Mouse (Mus musculus) naive thymus-derived CD4-positive, alpha-beta T cell, adult 2 months (primary cell): ENCODE measurements around the gene 2210011C24Rik.

ENCODE experiments used
- DNase-seq: peaks from one replicate; pipeline ENCODE4 v3.0.0-alpha.2; 2011; ENCODE audit warnings: low read depth

Gene 2210011C24Rik

DNA sequence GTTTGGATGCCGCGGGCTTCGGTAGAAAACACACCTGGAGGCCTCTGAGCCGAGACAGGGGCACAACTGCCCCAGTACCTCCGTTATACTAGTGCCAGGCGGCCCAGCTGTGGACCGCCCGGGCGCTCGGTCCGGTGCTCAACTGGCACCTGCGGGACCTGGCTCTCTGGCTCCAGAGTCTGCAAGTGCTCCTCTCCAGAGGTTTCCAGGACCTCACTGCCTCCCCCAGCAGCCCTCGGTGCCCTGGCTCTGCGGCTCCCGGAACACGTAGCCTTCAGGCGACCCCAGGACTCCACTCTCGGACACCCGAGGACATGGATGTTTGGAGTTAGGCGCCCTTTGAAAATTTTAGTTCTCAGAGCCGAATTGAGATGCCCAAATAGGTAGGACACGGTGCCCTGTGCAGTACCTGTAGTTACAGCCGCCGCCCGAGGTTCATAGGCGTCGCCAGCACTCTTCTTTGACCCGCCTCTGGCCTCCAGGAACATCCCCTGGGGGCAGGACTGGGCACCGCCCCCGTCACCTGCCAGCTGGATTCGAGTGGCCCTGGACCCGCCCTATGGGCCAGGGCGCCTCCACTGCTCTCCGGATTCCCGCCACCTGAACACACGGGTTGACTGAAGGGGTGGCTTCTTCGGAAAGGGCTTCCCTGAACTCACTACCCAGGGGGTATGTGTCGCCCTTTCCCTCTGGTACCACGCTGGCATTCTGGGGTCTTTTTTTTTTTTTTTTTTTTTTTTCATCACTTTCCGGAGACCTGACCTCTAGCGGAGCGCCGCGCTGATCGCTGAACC, at the start of gene 2210011C24Rik:
Gene 2210011C24Rik (minus strand): TSS at position 467 of the 794 bp plus-strand sequence.
- peak; percentile 51 for DNase-seq

DNA sequence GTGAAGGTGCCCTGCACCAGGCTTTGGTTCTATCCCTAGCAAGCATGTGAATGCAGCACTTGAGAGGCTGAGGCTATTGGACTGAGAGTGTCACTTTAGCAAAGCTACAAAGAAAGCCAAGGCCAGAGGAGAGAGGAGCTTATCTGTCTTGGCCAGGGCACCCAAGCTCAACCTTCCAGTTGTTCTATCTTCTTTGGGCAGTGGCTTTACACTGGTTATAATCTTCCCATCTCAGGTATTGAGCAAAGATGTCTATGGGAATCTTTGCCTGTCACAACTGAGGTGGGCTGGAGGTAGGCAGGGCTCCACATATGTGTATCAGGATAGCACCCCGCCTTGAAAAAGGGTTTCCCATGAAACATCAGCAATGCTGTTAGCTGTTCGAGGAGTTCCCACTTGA, 48.3 kb upstream of the 2210011C24Rik start:
- peak; percentile 13 for DNase-seq

GRCm38 (mm10) chr8:84059226-84059625, 47.3 kb upstream of the 2210011C24Rik start:
- DNase-seq, result peak; percentile 37

DNA sequence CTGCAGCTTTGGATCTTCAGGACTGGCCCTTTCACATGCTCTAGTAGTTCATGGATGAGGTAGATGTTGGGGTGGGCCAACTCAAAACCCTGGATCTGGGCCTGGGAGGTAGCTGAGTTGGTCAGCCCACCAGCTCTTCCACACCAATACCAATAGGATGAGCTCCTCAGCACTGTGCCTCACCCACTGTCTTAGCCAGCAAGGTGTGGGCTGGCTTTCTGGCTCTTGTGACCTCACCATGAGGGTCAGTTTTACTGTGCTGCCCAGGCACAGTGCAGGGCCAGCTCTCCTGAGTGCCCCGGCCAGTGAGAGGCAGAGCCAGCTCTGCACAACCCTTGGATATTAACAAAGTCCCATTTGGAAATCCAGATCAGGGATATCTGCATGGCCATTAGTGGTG, 45.9 kb upstream of the 2210011C24Rik start:
- DNase-seq, result no peak

DNA sequence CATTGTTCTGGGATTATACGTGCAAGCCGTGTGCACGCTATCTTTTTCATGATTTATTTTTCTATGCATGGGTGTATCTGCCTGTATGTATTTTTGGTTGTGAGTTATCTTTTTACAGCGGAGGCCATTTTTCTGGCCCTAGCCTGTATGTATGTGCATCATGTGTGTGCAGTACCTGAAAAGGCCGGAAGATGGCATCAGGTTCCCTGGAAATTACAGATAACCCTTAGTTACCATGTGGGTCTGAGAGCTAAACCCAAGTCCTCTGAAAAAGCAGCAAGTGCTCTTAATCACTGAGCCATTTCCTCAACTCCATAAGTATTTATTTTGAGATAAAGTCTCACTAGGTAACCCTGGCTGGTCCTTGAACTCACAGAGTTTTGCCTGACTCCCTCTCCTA, 41.3 kb upstream of the 2210011C24Rik start:
- no peak for DNase-seq

DNA sequence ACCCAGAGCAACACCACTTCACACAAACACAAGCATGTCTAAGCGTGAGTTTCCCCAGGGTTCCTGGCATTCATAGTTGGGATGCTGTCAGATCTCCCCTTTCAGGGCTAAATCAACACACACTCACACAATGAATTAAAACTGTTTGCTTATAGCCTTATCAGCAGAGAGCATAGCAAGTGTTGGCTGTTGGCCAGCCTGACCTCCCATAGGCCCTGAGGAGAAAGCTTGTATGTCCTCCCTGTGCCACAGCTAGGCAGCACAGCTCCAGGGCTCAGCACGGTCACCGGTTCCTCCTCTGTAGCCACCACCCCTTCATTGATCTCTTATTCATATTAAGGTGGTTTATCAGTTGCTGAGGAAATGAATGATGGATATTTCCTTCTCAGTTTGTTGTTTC, 40.8 kb upstream of the 2210011C24Rik start:
- no peak for DNase-seq

DNA sequence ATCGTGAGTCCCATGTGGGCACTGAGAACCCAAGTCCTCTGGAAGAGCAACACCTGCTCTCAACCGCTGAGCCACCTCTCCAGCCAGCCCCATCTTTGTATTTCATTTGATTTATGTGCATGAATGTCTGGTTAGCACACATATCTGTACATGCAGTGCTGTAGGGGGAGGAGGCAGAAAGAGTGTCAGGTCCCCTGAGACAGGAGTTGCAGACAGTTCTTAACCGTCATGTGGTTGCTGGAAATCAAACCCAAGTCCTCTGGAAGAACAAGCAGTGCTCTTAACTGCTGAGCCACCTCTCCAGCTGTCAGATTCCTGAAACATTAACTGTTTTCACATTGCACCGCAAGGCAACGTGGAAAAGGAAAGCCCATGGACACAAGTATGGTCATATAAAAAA, 36.2 kb upstream of the 2210011C24Rik start:
- no peak for DNase-seq

GRCm38 (mm10) chr8:84046505-84046904, 34.5 kb upstream of the 2210011C24Rik start:
- DNase-seq, result no peak

GRCm38 (mm10) chr8:84044900-84045299, 32.9 kb upstream of the 2210011C24Rik start, which contains the start of gene Rln3:
TSS of gene Rln3 (minus strand) at chr8:84045000.
- DNase-seq, result no peak

GRCm38 (mm10) chr8:84044103-84044502, 32.1 kb upstream of the 2210011C24Rik start:
- DNase-seq, result no peak

DNA sequence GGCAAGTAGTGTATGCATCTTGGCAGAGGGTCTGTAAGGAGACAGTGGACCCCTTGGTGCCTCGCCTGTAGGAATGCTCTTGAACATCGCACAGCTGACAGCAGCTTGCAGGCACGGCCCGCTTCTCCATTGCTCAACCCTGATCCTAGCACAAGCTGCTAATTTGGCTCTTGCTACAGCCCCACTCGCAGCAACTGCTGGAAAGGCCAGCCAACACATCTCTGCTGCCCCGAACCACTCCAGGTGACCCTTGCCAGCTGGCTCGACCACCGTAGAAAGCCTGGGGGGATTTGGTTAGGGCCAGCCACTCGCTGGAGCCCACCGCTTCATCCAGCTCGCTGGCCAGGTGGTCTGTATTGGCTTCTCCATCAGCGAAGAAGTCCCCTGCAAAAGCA, 31.0 kb upstream of the 2210011C24Rik start:
- DNase-seq, result no peak

- peak; percentile 89 for DNase-seq
Measured at GRCm38 (mm10) chr8:84042066-84042947, 30.3 kb upstream of the 2210011C24Rik start, which contains the start of gene Il27ra. TSS of gene Il27ra (minus strand) at chr8:84042589.

- DNase-seq, result peak; percentile 91
Measured at GRCm38 (mm10) chr8:84039050-84039449, 27.1 kb upstream of the 2210011C24Rik start.

DNA sequence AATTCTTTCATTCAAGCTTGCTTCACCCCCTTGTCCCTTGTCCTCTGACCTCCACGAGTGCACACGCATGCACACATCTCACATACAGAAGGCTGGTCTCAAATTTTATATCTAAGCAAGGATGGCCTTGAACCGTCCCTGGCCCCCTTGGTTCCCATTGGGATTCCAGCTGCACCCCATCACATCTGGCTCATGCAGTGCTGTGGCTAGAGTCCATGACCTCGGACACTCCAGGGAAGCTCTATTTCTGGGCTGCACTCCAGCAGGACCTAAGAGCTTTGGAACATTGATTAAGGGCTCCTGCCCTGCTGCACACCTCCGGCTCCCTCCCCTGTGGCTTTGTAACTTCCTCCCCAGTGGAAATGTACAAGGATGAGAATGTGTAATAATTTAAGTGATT, 26.0 kb upstream of the 2210011C24Rik start:
- no peak for DNase-seq

- DNase-seq, result no peak
Measured at GRCm38 (mm10) chr8:84032777-84033176, 20.8 kb upstream of the 2210011C24Rik start.

DNA sequence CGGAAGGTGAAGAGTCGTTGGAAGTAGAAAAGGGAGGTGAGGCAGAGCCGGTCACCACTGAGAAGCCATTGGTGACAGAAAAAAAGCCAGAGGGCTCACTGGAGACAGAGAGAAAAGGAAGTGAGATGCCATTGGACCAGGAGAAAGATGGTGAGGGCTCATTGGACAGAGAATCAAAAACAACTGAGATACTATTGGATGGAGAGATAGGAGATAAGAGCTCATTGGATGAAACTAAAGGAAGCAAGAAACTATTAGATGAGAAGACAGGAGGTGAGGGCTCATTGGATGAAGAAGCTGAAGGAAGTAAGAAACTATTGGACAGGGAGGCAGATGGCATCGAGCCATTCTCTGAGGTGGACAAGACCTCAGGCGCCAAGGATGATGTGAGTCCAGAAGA, 17.3 kb upstream of the 2210011C24Rik start:
- no peak for DNase-seq

- peak; percentile 44 for DNase-seq
Measured at GRCm38 (mm10) chr8:84027449-84027848, 15.5 kb upstream of the 2210011C24Rik start.

GRCm38 (mm10) chr8:84025863-84026262, 13.9 kb upstream of the 2210011C24Rik start:
- peak; percentile 44 for DNase-seq

DNA sequence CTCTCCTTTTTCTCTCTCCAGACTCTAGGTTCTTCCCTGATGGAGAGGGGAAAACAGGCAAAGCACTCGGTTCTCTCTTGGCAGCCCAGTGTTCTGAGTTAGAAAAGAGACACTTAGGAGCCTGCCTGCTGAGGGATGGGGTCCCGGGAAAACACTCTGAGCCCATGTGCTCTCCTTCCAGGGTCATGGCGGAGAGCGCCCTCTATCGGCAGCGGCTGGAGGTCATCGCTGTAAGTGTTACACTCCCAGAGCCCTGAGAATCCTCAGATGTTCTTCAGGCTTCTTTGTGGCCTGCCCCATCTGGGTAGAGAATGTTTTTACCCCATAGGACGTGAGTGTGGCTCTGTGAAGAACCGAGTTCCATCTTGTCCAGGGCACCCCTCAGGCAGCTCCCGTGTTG, 12.2 kb upstream of the 2210011C24Rik start:
- DNase-seq, result peak; percentile 74

DNA sequence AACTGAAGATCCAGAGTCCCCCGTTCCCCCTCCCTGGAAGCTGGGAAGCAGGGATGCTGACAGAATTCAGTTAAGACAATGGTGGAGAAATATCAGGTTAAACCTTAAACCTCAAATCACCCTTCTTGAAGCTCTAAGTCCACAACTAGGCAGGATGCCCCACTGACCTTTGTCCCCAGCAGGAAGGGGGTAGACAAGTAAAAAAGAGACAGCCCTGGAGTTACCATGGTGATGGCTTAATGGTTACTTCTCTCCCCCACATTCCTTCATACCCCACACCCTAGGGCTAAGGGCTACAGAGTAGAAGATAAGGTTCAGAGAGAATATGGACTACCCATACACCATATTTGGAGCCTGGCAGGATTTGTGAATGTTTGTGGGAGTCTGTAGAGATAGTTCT, 11.7 kb upstream of the 2210011C24Rik start:
- no peak for DNase-seq

DNA sequence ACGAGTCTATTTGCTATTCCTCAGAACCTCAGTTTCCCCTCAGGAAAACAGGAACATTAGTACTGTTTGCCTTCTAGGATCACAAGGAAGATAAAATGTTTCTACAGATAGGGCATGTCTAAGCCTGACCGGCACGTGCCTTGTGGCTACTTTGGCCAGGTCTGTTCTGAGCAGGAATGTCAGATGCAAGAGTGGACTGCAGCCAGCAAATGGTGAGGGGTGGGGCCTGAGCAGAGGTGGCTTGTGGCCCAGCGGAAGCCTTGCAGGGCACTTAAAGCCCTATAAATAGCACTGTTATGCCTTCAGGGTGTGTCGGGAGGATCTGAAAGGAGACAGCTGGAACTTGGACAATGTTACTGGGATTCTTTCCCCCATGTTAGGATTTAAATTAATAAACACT, 11.1 kb upstream of the 2210011C24Rik start:
- DNase-seq, result no peak

GRCm38 (mm10) chr8:84021569-84021968, 9.6 kb upstream of the 2210011C24Rik start:
- DNase-seq, result no peak

DNA sequence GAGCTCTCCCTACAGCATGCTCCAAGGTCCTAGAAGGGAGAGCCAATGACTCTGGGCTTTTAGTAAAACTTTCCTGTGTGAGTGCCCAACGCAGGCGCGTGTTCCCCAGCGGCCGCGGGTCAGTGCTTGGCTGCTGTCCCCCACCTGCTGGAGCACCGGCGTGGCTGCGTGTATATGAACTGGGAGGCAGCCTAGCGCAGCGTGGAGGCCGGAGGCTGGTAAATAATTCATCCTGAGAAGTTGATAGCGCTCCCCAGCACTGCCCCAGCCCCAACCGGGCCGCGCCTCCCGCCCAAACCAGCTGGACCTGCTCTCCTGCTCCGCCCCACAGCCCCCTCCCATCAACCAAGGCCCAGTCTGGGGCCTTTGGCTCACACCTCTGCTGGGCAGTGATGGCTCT, 9.1 kb upstream of the 2210011C24Rik start, which contains the start of gene Palm3:
Gene Palm3 (plus strand): TSS at position 376 of the 400 bp plus-strand sequence.
- DNase-seq, result no peak
